Mouse (Mus musculus): ENCODE data around the gene Tub.

DNA sequence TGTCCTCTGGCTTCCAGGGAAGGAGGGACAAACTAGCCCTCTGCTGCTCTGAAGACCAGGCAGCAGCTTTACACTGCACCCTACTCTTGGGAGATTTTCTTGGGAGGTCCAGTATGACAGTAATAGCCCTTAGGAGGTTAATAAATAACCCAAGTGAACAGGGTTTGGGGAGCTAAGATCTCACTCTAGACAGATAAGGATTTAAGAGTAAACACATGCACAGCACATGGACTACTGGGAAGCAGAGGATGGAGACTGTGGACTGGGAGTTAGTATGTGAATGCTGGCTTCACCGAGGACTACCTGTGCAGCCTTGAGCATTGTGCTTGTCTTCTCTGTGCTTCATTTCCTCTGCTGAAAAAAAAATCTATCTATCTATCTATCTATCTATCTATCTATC, 59.1 kb downstream of the Tub start:
- TF ChIP-seq CTCF (IDR thresholded peaks at IDR 0.05; ENCODE audit: extremely low read depth, insufficient read length, insufficient replicate concordance, low read depth, low read length) (no peak), POLR2A (IDR thresholded peaks at IDR 0.05; ENCODE audit: low read depth, low read length) (no peak)

Measured in small intestine, adult 2 months (tissue).